Mouse (Mus musculus): ENCODE results near the gene Slamf1. TPM values are rescaled to one million over a fixed set of nuclear protein-coding genes. Genes with fewer than 3 reads are reported as not detected.

Slamf1 gene
- 29.2 TPM for total RNA-seq (2023)

DNA sequence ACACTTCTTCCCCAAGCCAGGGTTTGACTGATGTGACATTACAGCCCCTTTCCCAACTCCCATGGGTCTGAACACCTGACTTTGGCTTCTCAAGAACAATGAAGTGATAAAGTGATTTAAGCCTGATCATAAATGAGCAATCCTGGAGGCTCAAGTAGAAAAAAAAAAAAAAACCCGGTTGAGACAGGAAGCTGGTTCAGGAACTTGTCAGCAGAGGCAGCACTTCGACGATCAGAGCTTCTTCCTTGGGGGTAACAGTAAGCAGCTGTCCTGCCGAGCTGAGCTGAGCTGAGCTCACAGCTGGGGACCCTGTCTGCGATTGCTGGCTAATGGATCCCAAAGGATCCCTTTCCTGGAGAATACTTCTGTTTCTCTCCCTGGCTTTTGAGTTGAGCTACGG lies at the start of gene Slamf1:
Gene Slamf1 (plus strand): TSS at position 230 of the 400 bp plus-strand sequence.

DNA sequence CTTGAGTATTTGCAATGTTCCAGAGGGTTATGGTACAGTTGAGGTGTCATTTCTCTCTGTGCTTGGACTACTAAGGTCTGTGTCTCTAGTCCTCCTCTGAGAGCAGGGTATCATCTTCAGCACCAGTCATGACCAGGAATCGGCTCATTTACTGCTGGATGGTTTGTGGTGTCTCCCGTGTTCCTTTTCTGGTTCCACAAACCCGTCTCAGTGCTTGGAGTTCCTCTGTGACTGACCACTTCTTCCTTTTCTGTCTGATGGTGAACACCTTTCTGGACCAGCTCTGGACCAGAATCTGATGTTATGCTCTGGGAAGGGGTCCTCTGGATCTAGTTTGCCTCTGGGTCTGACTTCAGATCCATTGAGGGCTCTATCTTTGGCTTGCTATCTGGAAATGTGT lies 72.6 kb downstream of the Slamf1 start, which contains the start of gene Cd84:
Gene Cd84 (plus strand): TSS at position 210 of the 400 bp plus-strand sequence.

Other genes starting within 250 kb of the Slamf1 start
- not detected for gene Itln1, start 231.8 kb upstream of the Slamf1 start, total RNA-seq (2023)
- gene Cd244a, start 207.9 kb upstream of the Slamf1 start, total RNA-seq (2023), result 4.4 TPM
- 92.9 TPM for gene Ly9, start 159.7 kb upstream of the Slamf1 start, total RNA-seq (2023)
- 8.6 TPM for gene Slamf7, start 114.1 kb upstream of the Slamf1 start, total RNA-seq (2023)
- 70.4 TPM for gene Cd48, start 85.1 kb upstream of the Slamf1 start, total RNA-seq (2023)
- 110 TPM for gene Cd84, start 72.6 kb downstream of the Slamf1 start, total RNA-seq (2023)
- 22.8 TPM for gene Gm10521, start 128.5 kb downstream of the Slamf1 start, total RNA-seq (2023)
- 101 TPM for gene Slamf6, start 150.4 kb downstream of the Slamf1 start, total RNA-seq (2023)